Mouse (Mus musculus): Measurements from ENCODE around the gene 1700080E11Rik.

- no peak for TF ChIP-seq CTCF (IDR thresholded peaks at IDR 0.05; ENCODE audit: low read depth)
- TF ChIP-seq EP300 (IDR thresholded peaks at IDR 0.05; ENCODE audit: low read depth), result no peak
Observed at GRCm38 (mm10) chr9:105182392-105182791, 37.5 kb upstream of the 1700080E11Rik start.

Measured in heart, postnatal 0 days (tissue).